Mouse (Mus musculus) forebrain, embryonic 14.5 days (tissue): ENCODE data around the gene Ppara. TPM values are rescaled to one million over a fixed set of nuclear protein-coding genes. Genes with fewer than 3 reads are reported as not detected.

Source experiments
- ATAC-seq: fragments of 200-750 bp; cut with Nextera tagmentation; 2 replicates; pipeline ENCODE4 v1.8.0; 2017; ENCODE audit warnings: mild to moderate bottlenecking, moderate library complexity
- DNase-seq: peaks from one replicate; pipeline ENCODE4 v3.0.0-alpha.2; 2015; ENCODE audit warnings: low spot score
- H3K27ac ChIP-seq: fragments of 300-500 bp; sonication (generic); 2 replicates; pipeline ENCODE4 v1.5.1; 2014; ENCODE audit warnings: low read depth, mild to moderate bottlenecking, control low read depth, low read length, moderate library complexity
- H3K27me3 ChIP-seq: fragments of 300-500 bp; sonication (generic); replicated peaks from 2 replicates; pipeline ENCODE4 v1.6.1; 2014; ENCODE audit warnings: low read length, control low read depth, mixed read lengths; ENCODE audit not compliant: control insufficient read depth, insufficient read depth
- H3K36me3 ChIP-seq: fragments of 300-500 bp; sonication (generic); 2 replicates; pipeline ENCODE4 v1.6.1; 2014; ENCODE audit warnings: low read length, control low read depth; ENCODE audit not compliant: control insufficient read depth, insufficient read depth
- H3K4me1 ChIP-seq: fragments of 300-500 bp; sonication (generic); 2 replicates; pipeline ENCODE4 v1.6.1; 2014; ENCODE audit warnings: antibody characterized with exemption, low read length, control low read depth; ENCODE audit not compliant: control insufficient read depth, insufficient read depth
- H3K4me2 ChIP-seq: fragments of 300-500 bp; sonication (generic); 2 replicates; pipeline ENCODE4 v1.6.1; 2014; ENCODE audit warnings: mild to moderate bottlenecking, control low read depth, low read length
- H3K4me3 ChIP-seq: fragments of 300-500 bp; sonication (generic); 2 replicates; pipeline ENCODE4 v1.5.1; 2014; ENCODE audit warnings: low read depth, low read length, control low read depth
- H3K9ac ChIP-seq: fragments of 300-500 bp; sonication (generic); 2 replicates; pipeline ENCODE4 v1.6.1; 2014; ENCODE audit warnings: mild to moderate bottlenecking, low read length, control low read depth, moderate library complexity
- H3K9me3 ChIP-seq: fragments of 300-500 bp; sonication (generic); replicated peaks from 2 replicates; pipeline ENCODE4 v1.6.1; 2016; ENCODE audit warnings: low read length, control low read depth, mixed read lengths; ENCODE audit not compliant: control insufficient read depth
- WGBS: fragments of 180-500 bp; shearing (Covaris S2); extraction: QIAGEN DNeasy Blood & Tissue Kit; methylation state at CpG from one replicate; pipeline ENCODE4 v1.1.7; 2014; 5-methylcytosine and 5-hydroxymethylcytosine counted together
- microRNA counts: library from miRNA; unstranded; fragments of <30 nt; microRNA quantifications from one replicate; lab custom pipeline; 2016
- microRNA-seq: library from miRNA; unstranded; fragments of <30 nt; microRNA quantifications from one replicate; pipeline ENCODE4, GENCODE M21; 2016
- polyA plus RNA-seq: library from polyadenylated mRNA; unstranded; fragments of >200 nt; fragmentation: Nextera tagmentation; extraction: Ambion mirVana; gene quantifications from 2 replicates; pipeline ENCODE4 v1.2.1, GENCODE M21; 2014

The Ppara gene
- polyA plus RNA-seq, 1 experiment from 2014 or later: 0.67 TPM

DNA sequence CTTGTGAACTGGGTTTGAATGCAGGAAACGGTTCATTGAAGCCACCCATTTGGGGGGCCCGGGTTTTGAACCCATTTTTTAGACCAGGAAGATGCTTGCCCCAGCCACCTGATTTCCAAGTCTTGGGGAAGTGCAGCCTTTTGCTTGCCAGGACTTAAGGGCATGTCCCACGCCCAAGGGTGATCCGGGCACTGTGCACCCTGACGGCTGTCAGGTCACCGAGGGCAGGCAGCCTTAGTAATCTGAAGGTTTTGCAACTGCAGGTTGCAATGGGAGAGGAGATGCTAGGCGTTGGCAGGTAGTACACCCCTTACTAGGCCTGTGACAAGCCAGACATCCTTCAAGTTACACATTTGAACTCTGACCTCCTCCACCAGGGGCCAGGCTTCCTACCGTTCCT is 97.8 kb downstream of the Ppara start:
- Histone ChIP-seq H3K4me1 (peaks cover 9% of the 10 kb centered on the region), H3K9me3 (no peaks in the 10 kb centered on the region), H3K27ac (no peak overlapping the region), H3K4me3 (peak overlapping the region; percentile 48), H3K27me3 (no peaks in the 10 kb centered on the region), H3K9ac (peak overlapping the region; percentile 59), H3K4me2 (peak overlapping the region; percentile 81), H3K36me3 (no peaks in the 10 kb centered on the region)
- DNase-seq (no peak), ATAC-seq (no peak)
- whole genome bisulfite sequencing: 53% methylated on average over 8 of the region's 8 CpGs

GRCm38 (mm10) chr15:85835335-85835734 is 100.6 kb downstream of the Ppara start:
- Histone ChIP-seq H3K4me2 (no peak overlapping the region), H3K4me3 (no peak overlapping the region), H3K9ac (no peak overlapping the region), H3K36me3 (no peaks in the 10 kb centered on the region), H3K9me3 (no peaks in the 10 kb centered on the region), H3K27ac (no peak overlapping the region), H3K27me3 (no peaks in the 10 kb centered on the region), H3K4me1 (peaks cover 9% of the 10 kb centered on the region)
- DNase-seq (no peak), ATAC-seq (no peak)
- WGBS: 53% methylated on average over 3 of the region's 3 CpGs

DNA sequence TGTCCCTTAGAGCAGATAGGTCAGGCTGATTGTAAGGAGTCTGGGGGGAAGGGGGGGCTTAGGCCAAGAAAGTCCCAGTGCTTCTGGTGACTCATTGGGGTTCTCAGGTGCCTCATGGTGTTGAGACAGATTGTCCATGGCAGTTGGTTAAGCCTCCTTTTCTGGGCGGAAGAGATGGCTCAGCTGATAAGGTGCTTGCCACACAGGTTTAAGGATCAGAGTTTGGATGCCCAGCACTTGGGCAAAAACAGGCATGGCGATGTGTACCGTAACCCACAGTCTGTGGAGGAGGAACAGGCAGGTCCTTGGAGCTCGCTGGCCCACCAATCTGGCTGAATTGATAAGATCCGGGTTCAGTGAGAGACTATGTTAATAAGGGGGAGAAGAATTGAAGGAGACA is 102.1 kb downstream of the Ppara start:
- H3K4me3 ChIP-seq: no peak overlapping the region
- no peak overlapping the region for H3K9ac ChIP-seq
- no peaks in the 10 kb centered on the region for H3K36me3 ChIP-seq
- no peaks in the 10 kb centered on the region for H3K9me3 ChIP-seq
- H3K4me1 ChIP-seq: peaks cover 4% of the 10 kb centered on the region; the same call in 1 of the 2 replicates
- ATAC-seq (no peak), DNase-seq (no peak)
- WGBS: 91% methylated on average over 5 of the region's 5 CpGs
- no peak overlapping the region for H3K4me2 ChIP-seq
- no peak overlapping the region for H3K27ac ChIP-seq
- H3K27me3 ChIP-seq: no peaks in the 10 kb centered on the region

- WGBS: 44% methylated on average over 6 of the region's 6 CpGs
- Histone ChIP-seq H3K9ac (no peak overlapping the region), H3K36me3 (no peaks in the 10 kb centered on the region), H3K9me3 (no peaks in the 10 kb centered on the region), H3K4me3 (no peak overlapping the region), H3K27me3 (no peaks in the 10 kb centered on the region), H3K27ac (no peak overlapping the region), H3K4me2 (no peak overlapping the region), H3K4me1 (no peaks in the 10 kb centered on the region)
- ATAC-seq (no peak), DNase-seq (no peak)
Observed at GRCm38 (mm10) chr15:85840983-85841382, 106.2 kb downstream of the Ppara start.

DNA sequence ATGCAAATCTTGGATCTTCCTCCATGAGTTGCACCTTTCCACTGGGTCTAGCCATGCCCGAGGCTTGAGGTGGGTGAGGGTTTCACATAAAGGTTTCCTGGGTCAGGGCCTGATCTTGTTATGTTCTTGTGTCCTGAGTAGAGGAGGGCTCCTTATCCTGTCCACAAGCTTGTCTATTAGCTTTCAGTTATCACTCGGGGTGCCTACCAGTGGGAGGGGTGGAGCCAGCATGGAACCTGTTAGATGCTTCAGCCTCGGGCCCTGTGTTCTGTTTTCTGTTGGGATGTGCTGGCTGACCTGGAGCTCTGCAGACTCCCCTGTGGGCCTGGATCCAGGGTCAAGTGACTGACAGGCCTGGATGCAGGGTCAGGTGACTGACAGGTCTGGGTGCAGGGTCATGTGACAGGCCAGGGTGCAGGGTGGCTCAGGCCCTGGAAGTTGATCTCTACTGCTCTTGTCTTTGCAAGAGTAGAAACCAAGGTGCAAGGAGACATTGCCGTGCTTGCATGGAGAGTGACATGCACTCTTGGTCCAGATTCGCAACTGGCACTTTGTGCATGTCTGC is 107.1 kb downstream of the Ppara start:
- Histone ChIP-seq H3K36me3 (no peaks in the 10 kb centered on the region), H3K27ac (no peak overlapping the region), H3K27me3 (no peaks in the 10 kb centered on the region), H3K4me2 (no peak overlapping the region), H3K4me3 (no peak overlapping the region), H3K9ac (no peak overlapping the region), H3K9me3 (no peaks in the 10 kb centered on the region), H3K4me1 (no peaks in the 10 kb centered on the region)
- WGBS: 81% methylated on average over 5 of the region's 5 CpGs
- DNase-seq (no peak), ATAC-seq (no peak)

DNA sequence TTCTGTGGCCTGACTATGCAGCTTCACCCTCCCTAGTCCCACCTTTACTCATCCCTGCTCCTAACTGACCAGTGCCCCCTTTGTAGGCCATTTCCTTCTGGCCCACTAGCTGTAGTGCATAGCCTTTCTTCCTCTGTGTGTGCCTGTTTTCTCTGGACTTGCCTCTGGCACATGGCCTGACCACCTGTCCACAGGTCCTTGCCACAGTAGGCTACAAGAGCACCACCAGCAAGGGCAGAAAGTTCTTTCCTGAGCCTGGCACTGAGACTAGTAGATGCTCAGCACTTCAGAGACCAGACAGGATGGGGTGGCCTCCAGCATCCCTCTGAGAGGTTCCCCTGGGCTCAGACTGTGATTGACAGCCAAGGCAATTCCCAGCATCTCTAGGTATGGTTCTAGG is 110.3 kb downstream of the Ppara start:
- H3K4me3 ChIP-seq: no peak overlapping the region
- no peak overlapping the region for H3K9ac ChIP-seq
- no peaks in the 10 kb centered on the region for H3K9me3 ChIP-seq
- ATAC-seq (no peak), DNase-seq (no peak)
- no peak overlapping the region for H3K27ac ChIP-seq
- no peaks in the 10 kb centered on the region for H3K36me3 ChIP-seq
- H3K4me2 ChIP-seq: no peak overlapping the region
- no peaks in the 10 kb centered on the region for H3K27me3 ChIP-seq
- H3K4me1 ChIP-seq: no peaks in the 10 kb centered on the region

DNA sequence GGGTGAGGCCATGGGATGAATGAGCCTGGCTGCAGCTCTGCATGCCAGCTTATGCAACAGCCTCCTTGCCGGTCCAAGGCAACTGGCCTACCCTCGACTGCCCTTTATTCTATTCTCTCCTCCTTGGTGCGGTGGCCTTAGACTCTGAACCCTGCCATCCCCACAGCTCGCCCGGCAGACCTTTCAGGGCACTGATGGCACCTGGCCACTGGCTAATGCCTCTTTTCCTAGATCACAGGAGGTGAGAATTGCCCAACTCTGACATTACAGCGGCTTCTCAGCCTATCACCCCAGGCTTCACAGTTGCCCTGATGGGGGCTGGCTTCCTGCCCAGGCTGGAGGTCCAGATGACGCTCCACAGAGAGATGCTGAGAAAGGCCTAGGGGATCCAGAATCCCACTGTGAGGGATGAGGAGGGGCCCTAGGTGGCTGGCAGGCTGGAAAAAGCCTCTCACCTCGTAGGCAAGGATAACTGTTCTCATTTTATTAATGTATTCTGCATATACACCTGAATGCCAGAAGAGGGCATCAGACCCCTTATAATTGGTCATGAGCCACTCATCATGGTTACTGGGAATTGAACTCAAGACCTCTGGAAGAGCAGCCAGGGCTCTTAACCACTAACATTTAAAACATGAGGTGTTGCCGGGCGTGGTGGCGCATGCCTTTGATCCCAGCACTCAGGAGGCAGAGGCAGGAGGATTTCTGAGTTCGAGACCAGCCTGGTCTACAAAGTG is 117.0 kb downstream of the Ppara start:
- Histone ChIP-seq H3K4me2 (no peak overlapping the region), H3K9me3 (no peaks in the 10 kb centered on the region), H3K27ac (no peak overlapping the region), H3K36me3 (no peaks in the 10 kb centered on the region), H3K27me3 (no peaks in the 10 kb centered on the region), H3K4me3 (no peak overlapping the region), H3K4me1 (no peaks in the 10 kb centered on the region), H3K9ac (no peak overlapping the region)
- no peak for DNase-seq
- ATAC-seq: no peak
- WGBS: 79% methylated on average over 12 of the region's 12 CpGs

MicroRNAs within 50 kb of the gene (microRNA counts, 519-probe panel; counts per million panel counts)
- microRNA mmu-let-7b (lab: Ali Mortazavi, UCI) (6,391 counts per million, percentile 93 among the panel's probes with 10 or more counts), microRNA mmu-let-7c (lab: Ali Mortazavi, UCI) (7,295 counts per million, percentile 99 among the panel's probes with 10 or more counts)

Small RNA genes lying within 50 kb of the gene (microRNA-seq; reads per million reads assigned to microRNA genes)
- gene Mirlet7b (5,238 reads per million, percentile 92 among the genes with 10 or more reads in this experiment), gene Mirlet7c-2 (481 reads per million, percentile 74 among the genes with 10 or more reads in this experiment)

Other genes with a start within 250 kb of the Ppara start
- gene 7530416G11Rik, start 231.8 kb upstream of the Ppara start, polyA plus RNA-seq: not detected in 2 replicates
- 73.4 and 84.7 TPM in 2 replicates for gene Wnt7b, start 152.5 kb upstream of the Ppara start, polyA plus RNA-seq
- gene Cdpf1, start 76.7 kb downstream of the Ppara start, polyA plus RNA-seq: 28.4 and 29.5 TPM in 2 replicates
- 0.05 TPM in 2 replicates for gene Pkdrej, start 86.8 kb downstream of the Ppara start, polyA plus RNA-seq
- gene Ttc38, start 97.3 kb downstream of the Ppara start, polyA plus RNA-seq: 2.6 and 2.7 TPM in 2 replicates
- gene Gtse1, start 124.8 kb downstream of the Ppara start, polyA plus RNA-seq: 14.3 and 15.7 TPM in 2 replicates
- gene Trmu, start 144.3 kb downstream of the Ppara start, polyA plus RNA-seq: 33.5 and 39.5 TPM in 2 replicates